Mouse (Mus musculus) hindbrain, embryonic 14.5 days (tissue): ENCODE measurements around the gene Lep. TPM values are rescaled to one million over a fixed set of nuclear protein-coding genes. Genes with fewer than 3 reads are reported as not detected.
A peak's percentile ranks its signal among the peaks of the same experiment; 100 is the strongest.

ENCODE experiments used
- ATAC-seq: fragments of 200-750 bp; cut with Nextera tagmentation; 2 replicates; pipeline ENCODE4 v1.8.0; 2017; ENCODE audit warnings: moderate number of reproducible peaks, mild to moderate bottlenecking, moderate TSS enrichment, moderate library complexity; ENCODE audit not compliant: low FRiP score
- DNase-seq: peaks from one replicate; pipeline ENCODE4 v3.0.0-alpha.2; 2015; ENCODE audit warnings: low spot score
- H3K27ac ChIP-seq: fragments of 300-500 bp; sonication (generic); 2 replicates; pipeline ENCODE4 v1.5.1; 2014; ENCODE audit warnings: mild to moderate bottlenecking, moderate library complexity
- H3K27me3 ChIP-seq: fragments of 300-500 bp; sonication (generic); 2 replicates; pipeline ENCODE4 v1.6.1; 2014; ENCODE audit warnings: mild to moderate bottlenecking, low read length, mixed read lengths; ENCODE audit not compliant: control insufficient read depth, insufficient read depth
- H3K36me3 ChIP-seq: fragments of 300-500 bp; sonication (generic); replicated peaks from 2 replicates; pipeline ENCODE4 v1.6.1; 2014; ENCODE audit not compliant: control insufficient read depth, insufficient read depth
- H3K4me1 ChIP-seq: fragments of 300-500 bp; sonication (generic); replicated peaks from 2 replicates; pipeline ENCODE4 v1.6.1; 2014; ENCODE audit warnings: antibody characterized with exemption, low read length, mixed read lengths; ENCODE audit not compliant: control insufficient read depth, insufficient read depth
- H3K4me2 ChIP-seq: fragments of 300-500 bp; sonication (generic); replicated peaks from 2 replicates; pipeline ENCODE4 v1.6.1; 2014; ENCODE audit warnings: mild to moderate bottlenecking, moderate library complexity
- H3K4me3 ChIP-seq: fragments of 300-500 bp; sonication (generic); replicated peaks from 2 replicates; pipeline ENCODE4 v1.5.1; 2014; ENCODE audit warnings: mild to moderate bottlenecking, low read length
- H3K9ac ChIP-seq: fragments of 300-500 bp; sonication (generic); 2 replicates; pipeline ENCODE4 v1.6.1; 2014
- H3K9me3 ChIP-seq: fragments of 300-500 bp; sonication (generic); 2 replicates; pipeline ENCODE4 v1.6.1; 2016; ENCODE audit warnings: low read length; ENCODE audit not compliant: control insufficient read depth
- WGBS: fragments of 180-500 bp; shearing (Covaris S2); extraction: QIAGEN DNeasy Blood & Tissue Kit; methylation state at CpG from one replicate; pipeline ENCODE4 v1.1.7; 2014; 5-methylcytosine and 5-hydroxymethylcytosine counted together
- polyA plus RNA-seq: library from polyadenylated mRNA; unstranded; fragments of >200 nt; fragmentation: Nextera tagmentation; extraction: Ambion mirVana; gene quantifications from 2 replicates; pipeline ENCODE4 v1.2.1, GENCODE M21; 2014

The Lep gene
- polyA plus RNA-seq, 1 experiment from 2014 or later, result not detected

DNA sequence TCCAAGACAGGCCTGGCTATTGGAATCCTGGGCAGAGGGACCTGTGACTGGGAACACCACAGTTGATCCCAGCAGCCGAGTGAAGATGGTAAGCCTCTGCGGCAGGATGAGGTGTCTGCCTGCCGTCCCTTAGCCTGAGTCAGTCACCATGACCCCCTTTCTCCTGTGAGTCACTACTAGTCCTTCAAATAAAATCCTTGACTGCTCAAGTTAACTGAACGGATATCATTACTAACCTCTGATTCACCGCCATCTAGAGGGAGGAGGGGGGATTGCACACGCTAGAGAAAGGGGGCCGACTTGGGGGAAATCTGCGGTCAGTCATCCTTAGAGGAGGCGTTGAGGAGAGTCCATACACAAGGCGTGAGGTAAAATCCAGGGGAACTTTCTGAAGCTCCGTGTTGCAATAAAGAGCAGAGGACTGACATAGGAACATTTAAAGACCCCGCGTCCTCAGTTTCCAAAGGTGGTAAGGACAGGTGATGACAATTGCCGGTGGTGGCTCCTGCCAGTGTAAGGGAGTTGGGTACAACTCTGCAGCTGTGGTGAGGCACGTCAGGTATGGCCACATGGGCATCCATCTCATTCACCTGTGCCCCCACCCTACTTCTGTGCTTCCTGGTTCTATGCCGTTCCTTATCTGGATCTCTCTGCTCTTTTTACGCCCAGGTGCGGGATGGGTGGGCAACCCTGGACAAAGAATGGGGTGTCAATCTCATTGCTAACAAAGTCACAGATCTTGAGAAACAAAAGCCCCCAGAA, 36.6 kb upstream of the Lep start:
- H3K9ac ChIP-seq, result peak overlapping the region; percentile 40; the same call in 1 of the 2 replicates
- DNase-seq (peak; percentile 77), ATAC-seq (peak; percentile 21)
- no peaks in the 10 kb centered on the region for H3K9me3 ChIP-seq
- 0 out of 2 replicates have a peak, but pooled peaks cover 8% of the 10 kb centered on the region for H3K4me1 ChIP-seq
- H3K27ac ChIP-seq, result no peak overlapping the region
- H3K36me3 ChIP-seq, result no peaks in the 10 kb centered on the region
- no peak overlapping the region for H3K4me3 ChIP-seq
- no peak overlapping the region; the same call in 1 of the 2 replicates for H3K4me2 ChIP-seq
- H3K27me3 ChIP-seq, result peaks cover 4% of the 10 kb centered on the region; the same call in 1 of the 2 replicates
- 37% methylated on average over 18 of the region's 18 CpGs for WGBS

DNA sequence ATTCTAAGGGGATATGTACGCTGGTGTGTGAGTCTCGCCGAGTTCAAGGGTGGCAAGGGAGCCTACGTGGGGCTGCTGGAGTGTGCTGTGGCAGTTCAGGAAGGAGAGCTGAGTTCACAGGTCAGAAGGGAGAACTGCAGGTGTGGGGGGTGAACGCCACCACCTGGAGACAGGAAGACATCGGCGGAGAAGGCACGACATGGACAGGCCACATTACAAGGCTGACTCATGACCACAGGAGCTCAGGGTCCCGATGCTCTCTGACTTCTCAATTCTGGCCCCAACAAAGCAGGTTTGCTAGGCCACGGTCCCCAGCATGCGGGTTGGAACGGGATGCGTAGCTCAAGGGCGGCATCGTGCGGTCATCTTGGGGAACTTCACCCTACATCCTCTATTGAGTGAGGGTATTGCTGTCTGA, 36.0 kb upstream of the Lep start:
- Histone ChIP-seq H3K4me1 (0 out of 2 replicates have a peak, but pooled peaks cover 8% of the 10 kb centered on the region), H3K9me3 (no peaks in the 10 kb centered on the region), H3K27ac (no peak overlapping the region), H3K9ac (peak overlapping the region; percentile 40), H3K27me3 (peaks cover 4% of the 10 kb centered on the region; the same call in 1 of the 2 replicates), H3K36me3 (no peaks in the 10 kb centered on the region), H3K4me2 (peak overlapping the region; percentile 40; the same call in 1 of the 2 replicates), H3K4me3 (no peak overlapping the region)
- 9% methylated on average over 16 of the region's 16 CpGs for WGBS
- ATAC-seq (peak; percentile 76), DNase-seq (peak; percentile 89)

DNA sequence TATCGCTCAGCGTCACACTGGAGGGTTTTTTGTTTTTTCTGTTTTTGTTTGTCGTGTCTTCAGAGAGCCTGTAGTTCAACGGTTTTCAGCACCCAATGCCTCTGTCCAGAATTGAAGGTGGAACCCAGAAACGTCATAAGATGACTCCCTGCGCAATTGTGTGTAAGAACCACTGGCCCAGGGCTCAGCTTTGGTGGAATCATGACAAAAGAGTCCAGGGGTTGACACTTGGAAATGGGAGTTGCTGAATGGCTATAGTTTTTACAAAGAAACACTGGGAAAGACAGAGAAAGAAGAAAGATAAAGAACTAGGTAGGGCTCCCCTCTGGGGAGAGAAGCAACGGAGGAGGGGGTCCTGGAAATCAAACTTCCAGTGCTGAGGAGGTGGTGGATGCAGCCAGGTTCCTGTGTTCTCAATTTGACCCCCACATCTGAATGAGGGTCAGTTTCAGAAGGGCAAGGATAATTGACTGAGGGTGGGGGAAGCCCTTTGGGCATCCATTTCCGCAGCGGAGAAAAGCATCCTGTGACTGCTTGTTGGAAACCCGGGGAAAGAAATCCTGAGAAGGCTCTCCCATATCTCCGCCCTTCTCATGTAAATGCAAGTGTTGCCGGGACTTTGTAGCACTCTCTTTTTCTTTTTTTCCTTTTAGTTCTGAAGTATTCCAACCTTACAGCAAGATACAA, 34.1 kb upstream of the Lep start:
- 0 out of 2 replicates have a peak, but pooled peaks cover 8% of the 10 kb centered on the region for H3K4me1 ChIP-seq
- no peak overlapping the region for H3K27ac ChIP-seq
- WGBS, result 33% methylated on average over 12 of the region's 12 CpGs
- H3K4me2 ChIP-seq, result no peak overlapping the region
- no peak overlapping the region for H3K4me3 ChIP-seq
- DNase-seq (no peak), ATAC-seq (no peak)
- peaks cover 4% of the 10 kb centered on the region; the same call in 1 of the 2 replicates for H3K27me3 ChIP-seq
- H3K9ac ChIP-seq, result no peak overlapping the region
- H3K9me3 ChIP-seq, result no peaks in the 10 kb centered on the region
- H3K36me3 ChIP-seq, result no peaks in the 10 kb centered on the region

DNA sequence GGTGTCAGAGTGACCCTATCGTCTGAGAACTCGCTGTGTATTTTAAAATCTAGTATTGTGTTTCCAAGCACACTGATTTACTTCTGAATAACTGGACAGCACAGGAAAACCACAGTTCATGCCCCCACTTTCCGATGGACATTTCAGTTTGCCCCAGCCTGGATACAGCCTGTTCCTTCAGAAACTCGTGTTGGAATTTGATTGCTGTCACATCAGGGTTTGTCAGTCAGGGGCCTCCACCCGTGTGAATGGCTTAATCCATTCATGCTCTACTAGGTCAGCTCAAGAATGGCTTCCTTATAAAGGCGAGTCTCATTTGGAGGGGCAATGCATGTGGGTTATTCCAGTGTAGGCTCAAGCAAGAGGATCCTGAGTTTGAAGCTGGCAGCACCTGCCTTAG, 33.3 kb upstream of the Lep start:
- Histone ChIP-seq H3K27me3 (peaks cover 4% of the 10 kb centered on the region; the same call in 1 of the 2 replicates), H3K4me2 (no peak overlapping the region), H3K4me1 (peaks cover 12% of the 10 kb centered on the region; the same call in 1 of the 2 replicates), H3K36me3 (no peaks in the 10 kb centered on the region), H3K9ac (no peak overlapping the region), H3K9me3 (no peaks in the 10 kb centered on the region), H3K4me3 (no peak overlapping the region), H3K27ac (no peak overlapping the region)
- no peak for ATAC-seq
- no peak for DNase-seq
- 34% methylated on average over 6 of the region's 6 CpGs for WGBS

DNA sequence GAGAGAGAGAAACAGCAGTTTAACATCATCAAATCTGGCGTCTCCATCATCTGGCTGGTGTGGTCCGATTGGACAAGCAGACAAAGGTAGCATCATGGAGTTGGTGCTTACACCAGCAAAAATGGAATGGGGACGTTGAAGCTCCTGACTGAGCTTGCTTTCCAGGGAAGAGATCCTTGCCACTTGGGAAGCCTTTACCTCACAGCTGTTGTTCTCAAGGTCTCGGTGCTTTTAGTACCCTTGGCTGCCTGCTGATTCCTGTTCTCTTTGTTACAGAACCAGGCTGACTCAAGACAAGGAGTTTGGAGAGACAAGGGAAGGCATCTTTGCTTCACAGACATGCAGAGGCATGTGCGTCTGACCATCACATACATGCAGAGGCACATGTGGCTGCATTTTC, 31.9 kb upstream of the Lep start:
- Histone ChIP-seq H3K4me1 (peaks cover 12% of the 10 kb centered on the region; the same call in 1 of the 2 replicates), H3K9ac (no peak overlapping the region), H3K4me2 (no peak overlapping the region), H3K27me3 (peaks cover 4% of the 10 kb centered on the region; the same call in 1 of the 2 replicates), H3K27ac (no peak overlapping the region), H3K9me3 (no peaks in the 10 kb centered on the region), H3K36me3 (no peaks in the 10 kb centered on the region), H3K4me3 (no peak overlapping the region)
- DNase-seq (no peak), ATAC-seq (no peak)
- WGBS, result 62% methylated on average over 5 of the region's 5 CpGs

DNA sequence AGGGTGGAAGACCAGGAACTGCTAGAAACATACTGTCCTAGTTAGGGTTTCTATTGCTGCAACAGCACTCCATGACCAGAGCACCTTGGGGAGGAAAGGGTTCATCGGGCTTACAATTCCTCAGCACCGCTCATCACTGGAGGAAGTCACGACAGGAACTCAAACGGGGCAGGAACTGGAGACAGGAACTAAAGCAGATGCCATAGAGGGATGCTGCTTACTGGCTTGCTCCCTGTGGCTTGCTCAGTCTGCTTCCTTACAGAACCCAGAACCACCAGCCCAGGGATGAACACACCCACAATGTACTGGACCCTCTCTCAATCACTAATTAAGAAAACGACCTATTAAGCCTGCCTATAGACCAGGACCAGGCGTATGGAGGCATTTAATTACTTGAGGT, 30.5 kb upstream of the Lep start:
- Histone ChIP-seq H3K9ac (no peak overlapping the region), H3K9me3 (no peaks in the 10 kb centered on the region), H3K4me3 (no peak overlapping the region), H3K4me2 (no peak overlapping the region), H3K36me3 (no peaks in the 10 kb centered on the region), H3K27me3 (peaks cover 4% of the 10 kb centered on the region; the same call in 1 of the 2 replicates), H3K27ac (no peak overlapping the region), H3K4me1 (peaks cover 7% of the 10 kb centered on the region)
- ATAC-seq (no peak), DNase-seq (no peak)
- WGBS, result 83% methylated on average over 6 of the region's 6 CpGs

DNA sequence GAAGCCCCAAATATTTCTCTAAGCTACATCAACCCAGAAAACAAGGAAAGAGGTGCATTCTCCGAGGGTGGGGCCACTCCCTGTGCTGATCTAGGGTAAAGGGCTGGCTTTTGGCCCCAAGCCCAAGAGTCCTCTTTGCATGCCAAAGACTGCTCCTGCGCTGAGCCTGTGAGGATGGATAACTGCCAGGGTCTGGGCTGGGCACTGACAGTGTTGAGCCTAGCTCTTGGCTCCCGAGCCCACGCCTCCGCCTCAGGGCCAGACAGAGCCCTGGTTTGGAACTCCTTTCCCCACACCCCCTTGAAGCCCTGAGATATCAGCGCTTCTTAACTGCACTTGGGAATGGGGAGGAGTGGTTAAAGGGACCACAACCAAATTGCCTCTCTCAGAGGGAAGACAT, 28.8 kb upstream of the Lep start:
- ATAC-seq (peak; percentile 51; the same call in 1 of the 2 replicates), DNase-seq (no peak)
- H3K9me3 ChIP-seq, result no peaks in the 10 kb centered on the region
- H3K9ac ChIP-seq, result no peak overlapping the region
- H3K27ac ChIP-seq, result no peak overlapping the region
- H3K36me3 ChIP-seq, result no peaks in the 10 kb centered on the region
- 67% methylated on average over 6 of the region's 6 CpGs for WGBS
- peaks cover 7% of the 10 kb centered on the region for H3K4me1 ChIP-seq
- no peak overlapping the region for H3K4me3 ChIP-seq
- no peaks in the 10 kb centered on the region for H3K27me3 ChIP-seq
- no peak overlapping the region for H3K4me2 ChIP-seq

DNA sequence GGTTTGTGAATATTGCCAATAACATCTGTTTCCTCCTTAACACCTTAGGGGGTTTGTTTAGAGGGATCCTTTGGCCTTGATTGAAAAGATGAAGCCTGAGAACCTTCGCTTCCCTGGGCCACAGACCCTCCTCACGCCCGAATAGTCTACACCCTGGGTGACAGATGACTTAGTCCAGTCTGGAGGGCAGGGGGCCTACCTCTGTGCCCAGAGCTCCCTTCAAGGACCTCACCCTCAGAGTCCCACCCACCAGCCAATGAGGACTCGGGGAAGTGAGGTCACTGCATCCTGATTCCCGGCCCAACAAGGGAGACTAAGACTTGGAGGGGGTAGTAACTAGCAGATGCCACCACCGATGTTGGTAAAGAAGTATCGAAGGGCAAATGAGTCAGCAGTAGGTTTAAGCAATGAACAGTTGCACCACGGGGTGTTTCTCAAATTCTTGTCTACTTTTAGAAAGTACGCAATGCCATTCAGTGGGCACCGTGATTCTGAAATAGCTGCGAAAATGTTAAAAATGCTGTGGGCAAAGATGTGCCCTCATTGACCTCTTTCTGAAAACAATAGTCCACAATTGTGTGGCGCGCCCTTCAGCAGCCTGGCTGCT, 28.2 kb upstream of the Lep start:
- no peak overlapping the region for H3K27ac ChIP-seq
- no peaks in the 10 kb centered on the region for H3K36me3 ChIP-seq
- ATAC-seq (no peak), DNase-seq (no peak)
- no peak overlapping the region for H3K9ac ChIP-seq
- no peaks in the 10 kb centered on the region for H3K27me3 ChIP-seq
- no peak overlapping the region for H3K4me3 ChIP-seq
- no peak overlapping the region for H3K4me2 ChIP-seq
- H3K9me3 ChIP-seq, result no peaks in the 10 kb centered on the region
- whole genome bisulfite sequencing, result 86% methylated on average over 13 of the region's 13 CpGs
- H3K4me1 ChIP-seq, result peaks cover 7% of the 10 kb centered on the region

DNA sequence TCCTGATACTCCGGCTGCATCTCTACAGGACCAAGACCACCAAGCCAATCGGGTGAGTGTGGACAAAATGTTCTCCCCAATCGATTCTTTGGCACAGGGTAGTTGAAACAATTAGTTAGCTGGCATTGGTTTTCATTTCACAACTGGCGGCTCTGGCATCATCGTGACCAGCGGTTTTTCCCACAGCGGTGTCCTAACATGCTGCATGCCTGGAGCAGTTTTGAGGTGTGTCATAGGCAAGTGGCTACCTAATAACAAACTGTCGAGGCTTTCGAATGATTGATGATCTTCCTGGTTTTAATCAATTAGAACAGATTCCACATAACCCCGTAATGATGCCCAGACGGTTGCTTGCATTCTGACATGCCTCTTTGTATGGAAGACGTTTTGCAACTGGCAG, 27.6 kb upstream of the Lep start:
- Histone ChIP-seq H3K4me1 (peaks cover 7% of the 10 kb centered on the region), H3K36me3 (no peaks in the 10 kb centered on the region), H3K9ac (no peak overlapping the region), H3K27me3 (no peaks in the 10 kb centered on the region), H3K9me3 (no peaks in the 10 kb centered on the region), H3K4me3 (no peak overlapping the region), H3K4me2 (no peak overlapping the region), H3K27ac (no peak overlapping the region)
- WGBS, result 75% methylated on average over 12 of the region's 12 CpGs
- DNase-seq (no peak), ATAC-seq (no peak)
